ENCODE assay signal across 12 mouse cellular contexts in genomic region chr4:141281153-141281552, GRCm38 (mm10). TPM values are rescaled to one million over a fixed set of nuclear protein-coding genes. Genes with fewer than 3 reads are reported as not detected.
A peak's percentile ranks its signal among the peaks of the same experiment; 100 is the strongest.
DNase-seq lines count a peak whose midpoint lies in the region; ATAC-seq and TF ChIP-seq lines count a peak whose summit lies in the region.
"Had no signal": no experiment of that assay in that cellular context is flagged by ENCODE, and none has a peak within 500 bp of the region (broad histone marks: within the 10 kb centered on the region; RNA-seq: fewer than 3 reads in every experiment).

No protein-coding gene starts in this region.

- H3K79me2 ChIP-seq in liver, adult 2 months (ENCODE audit: control insufficient read depth, insufficient read depth, low read length) = no peaks in the 10 kb centered on the region

- no peaks in the 10 kb centered on the region for H3K36me3 ChIP-seq in liver, adult 2 months (ENCODE audit: control insufficient read depth, insufficient read depth, low read length)
- no peaks in the 10 kb centered on the region for H3K36me3 ChIP-seq in intestine, embryonic 14.5 days (ENCODE audit: control insufficient read depth, insufficient read depth, low read length)
- no peaks in the 10 kb centered on the region for H3K36me3 ChIP-seq in splenic B cell, adult 2 months (ENCODE audit: control insufficient read depth, insufficient read depth, low read length, poor library complexity, severe bottlenecking)
- no peaks in the 10 kb centered on the region for H3K36me3 ChIP-seq in forebrain, embryonic 11.5 days (ENCODE audit: control insufficient read depth, insufficient read depth, low read length)

- DNase-seq in liver, adult 2 months (ENCODE audit: extremely low read depth, low read depth, low spot score) = peak; percentile 97
- no peak for DNase-seq in liver
- DNase-seq in intestine, embryonic 14.5 days (ENCODE audit: low spot score) = no peak
- DNase-seq in kidney, postnatal 4 days = peak; percentile 77 to 83
- DNase-seq in splenic B cell, adult 2 months (ENCODE audit: low read depth, low spot score) = peak; percentile 41
- no peak for DNase-seq in forebrain, embryonic 11.5 days (ENCODE audit: low spot score)
- no peak for DNase-seq in gastrocnemius, postnatal 25 days
- no peak for DNase-seq in frontal cortex, postnatal 25 days (ENCODE audit: low spot score in 2 of 2)
- DNase-seq: right cerebral cortex, adult 18-20 months; thymus, postnatal 14 days had no signal

- H3K4me1 ChIP-seq in liver, adult 2 months (ENCODE audit: control insufficient read depth, insufficient read depth, low read length) = peaks cover 37% of the 10 kb centered on the region
- peaks cover 34% of the 10 kb centered on the region for H3K4me1 ChIP-seq in intestine, embryonic 14.5 days (replicated peaks; ENCODE audit: control insufficient read depth, insufficient read depth, low read length)
- H3K4me1 ChIP-seq in forebrain, embryonic 11.5 days (replicated peaks; ENCODE audit: control insufficient read depth, insufficient read depth, low read length) = peaks cover 2% of the 10 kb centered on the region; the same call in 1 of the 2 replicates

- 10% methylated on average over 6 of the region's 6 CpGs for WGBS in liver, adult 2 months
- 25% methylated on average over 6 of the region's 6 CpGs for WGBS in intestine, embryonic 14.5 days
- WGBS in forebrain, embryonic 11.5 days = 71% methylated on average over 6 of the region's 6 CpGs

- H3K27me3 ChIP-seq in liver, adult 2 months (ENCODE audit: control insufficient read depth, insufficient read depth, low read length) = no peaks in the 10 kb centered on the region
- H3K27me3 ChIP-seq in intestine, embryonic 14.5 days (replicated peaks; ENCODE audit: control insufficient read depth, insufficient read depth, low read length) = no peaks in the 10 kb centered on the region
- no peaks in the 10 kb centered on the region for H3K27me3 ChIP-seq in splenic B cell, adult 2 months (ENCODE audit: control insufficient read depth, insufficient read depth, low read length, poor library complexity, severe bottlenecking)
- H3K27me3 ChIP-seq in forebrain, embryonic 11.5 days (ENCODE audit: control insufficient read depth, insufficient read depth, low read length) = peaks cover 4% of the 10 kb centered on the region; the same call in 1 of the 2 replicates

- no peaks in the 10 kb centered on the region for H3K9me3 ChIP-seq in intestine, embryonic 14.5 days (ENCODE audit: control insufficient read depth, low read length)
- no peaks in the 10 kb centered on the region for H3K9me3 ChIP-seq in forebrain, embryonic 11.5 days (ENCODE audit: control insufficient read depth, low read length)

- no peak for TF ChIP-seq POLR2A in liver, adult 2 months (IDR thresholded peaks at IDR 0.05; ENCODE audit: extremely low read depth, insufficient read depth, low read length)

- H3K9ac ChIP-seq in liver, adult 2 months (ENCODE audit: low read depth, low read length) = peak overlapping the region; percentile 18; the same call in 1 of the 2 replicates
- no peak overlapping the region for H3K9ac ChIP-seq in intestine, embryonic 14.5 days (ENCODE audit: low read length)
- no peak overlapping the region for H3K9ac ChIP-seq in forebrain, embryonic 11.5 days (ENCODE audit: low read length)
- H3K9ac ChIP-seq: hindbrain, embryonic 14.5 days had no signal

- no peak for TF ChIP-seq CTCF in liver, adult 2 months (IDR thresholded peaks at IDR 0.05; ENCODE audit: low read depth, low read length)

- H3K27ac ChIP-seq in liver, adult 2 months (replicated peaks; ENCODE audit: insufficient read depth, low read depth, low read length) = peak overlapping the region; percentile 81
- 0 out of 2 replicates have a peak overlapping the region, but pooled peaks have one; percentile 43 for H3K27ac ChIP-seq in intestine, embryonic 14.5 days (ENCODE audit: low read depth)
- no peak overlapping the region for H3K27ac ChIP-seq in forebrain, embryonic 11.5 days (ENCODE audit: low read depth, low read length)
- H3K27ac ChIP-seq: hindbrain, embryonic 14.5 days had no signal

- peak; percentile 38 for ATAC-seq in intestine, embryonic 14.5 days (replicated peaks; ENCODE audit: low FRiP score, low TSS enrichment, low read depth)
- no peak for ATAC-seq in forebrain, embryonic 11.5 days (replicated peaks; ENCODE audit: low FRiP score)

- no peak overlapping the region for H3K4me3 ChIP-seq in liver, adult 2 months (ENCODE audit: insufficient read depth, low read depth, low read length)
- no peak overlapping the region for H3K4me3 ChIP-seq in intestine, embryonic 14.5 days (ENCODE audit: low read depth, low read length)
- H3K4me3 ChIP-seq in forebrain, embryonic 11.5 days (ENCODE audit: low read depth, low read length) = no peak overlapping the region

- no peak overlapping the region for H3K4me2 ChIP-seq in intestine, embryonic 14.5 days (ENCODE audit: low read length)
- H3K4me2 ChIP-seq in forebrain, embryonic 11.5 days (ENCODE audit: low read depth, low read length, severe bottlenecking) = no peak overlapping the region
- H3K4me2 ChIP-seq: hindbrain, embryonic 14.5 days had no signal

RNA-seq across cellular contexts. Expression of gene Epha2, which starts 19.9 kb away (rescaled TPM):
- 7.7 and 9.3 TPM in 2 replicates for total RNA-seq in liver, adult 2 months (2014; rRNA removed)
- 11.6 and 12.0 TPM in 2 replicates for polyA plus RNA-seq in liver, adult 2 months (2012; rRNA removed)
- 3.4 and 3.5 TPM in 2 replicates for polyA plus RNA-seq in intestine, embryonic 14.5 days (2014; fragmentation: Nextera tagmentation; extraction: Ambion mirVana)
- polyA plus RNA-seq in forebrain, embryonic 11.5 days (2014; fragmentation: Nextera tagmentation; extraction: Ambion mirVana) = 1.3 and 2.3 TPM in 2 replicates
- total RNA-seq in gastrocnemius, postnatal 25 days (2021) = 1 to 10 TPM; 1.3 to 2.0 TPM

RNA-seq across cellular contexts. Expression of gene Arhgef19, which starts 41.9 kb away (rescaled TPM):
- total RNA-seq in liver, adult 2 months (2014; rRNA removed) = 14.4 and 25.8 TPM in 2 replicates
- polyA plus RNA-seq in liver, adult 2 months (2012; rRNA removed) = 34.3 and 64.4 TPM in 2 replicates
- 14.2 and 15.8 TPM in 2 replicates for polyA plus RNA-seq in intestine, embryonic 14.5 days (2014; fragmentation: Nextera tagmentation; extraction: Ambion mirVana)
- polyA plus RNA-seq in forebrain, embryonic 11.5 days (2014; fragmentation: Nextera tagmentation; extraction: Ambion mirVana) = 1.5 and 1.6 TPM in 2 replicates
- under 1 TPM; 0.74 to 0.83 TPM for total RNA-seq in gastrocnemius, postnatal 25 days (2021)
- total RNA-seq: MEL had no signal

Comparison
In these comparisons a context has a peak if more than half of its experiments do, and no peak if none do; other contexts are left out.
1. DNase-seq: peak in liver, adult 2 months (single experiment), kidney, postnatal 4 days (2 of 2) and splenic B cell, adult 2 months (single experiment); none in liver (single experiment), intestine, embryonic 14.5 days (single experiment), forebrain, embryonic 11.5 days (single experiment), gastrocnemius, postnatal 25 days (single experiment) and frontal cortex, postnatal 25 days (0 of 2).